Mouse (Mus musculus) bone marrow macrophage, adult 2 months (primary cell): ENCODE data around the gene Fgf18.

Source experiments
- CTCF ChIP-seq: IDR thresholded peaks from 2 replicates; pipeline ENCODE4 v1.5.1; 2012; ENCODE audit warnings: low read depth, mild to moderate bottlenecking, low read length, moderate library complexity
- POLR2A ChIP-seq: IDR thresholded peaks from 2 replicates; pipeline ENCODE4 v1.6.1; 2012; ENCODE audit warnings: mild to moderate bottlenecking, low read depth, low read length, borderline replicate concordance

DNA sequence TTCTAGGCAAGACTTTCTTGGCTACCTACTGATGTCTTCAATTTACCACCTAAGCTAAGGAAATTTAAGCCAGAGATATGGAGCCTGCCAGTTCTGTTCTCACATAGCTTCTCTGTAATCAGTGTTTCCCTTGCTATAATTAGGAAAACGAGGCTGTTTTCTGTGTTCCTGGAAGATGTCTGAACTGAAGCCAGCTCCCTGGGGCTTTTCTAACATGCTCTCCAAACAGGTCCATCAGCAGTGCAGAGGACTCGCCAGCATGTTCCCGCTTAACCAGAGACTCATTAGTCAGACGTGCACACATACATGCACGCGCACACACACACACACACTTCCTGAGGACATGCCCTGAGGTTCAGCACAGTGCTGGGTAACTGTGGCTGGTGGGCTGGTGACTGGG, 57.3 kb downstream of the Fgf18 start:
- TF ChIP-seq CTCF (no peak), POLR2A (no peak)
